Mouse (Mus musculus) lung, embryonic 16.5 days (tissue): ENCODE data around the gene Gins2. TPM values are rescaled to one million over a fixed set of nuclear protein-coding genes. Genes with fewer than 3 reads are reported as not detected.

ENCODE experiments used
- ATAC-seq: fragments of 200-750 bp; cut with Nextera tagmentation; 2 replicates; pipeline ENCODE4 v1.8.0; 2017; ENCODE audit warnings: low read depth, mild to moderate bottlenecking, moderate library complexity
- H3K27ac ChIP-seq: fragments of 300-500 bp; sonication (generic); 2 replicates; pipeline ENCODE4 v1.5.1; 2014; ENCODE audit warnings: mild to moderate bottlenecking, control low read depth, low read length
- H3K27me3 ChIP-seq: fragments of 300-500 bp; sonication (generic); 2 replicates; pipeline ENCODE4 v1.6.1; 2014; ENCODE audit warnings: low read depth, low read length, mixed read lengths; ENCODE audit not compliant: control insufficient read depth, insufficient read depth
- H3K36me3 ChIP-seq: fragments of 300-500 bp; sonication (generic); 2 replicates; pipeline ENCODE4 v1.6.1; 2014; ENCODE audit warnings: low read length; ENCODE audit not compliant: control insufficient read depth, insufficient read depth
- H3K4me1 ChIP-seq: fragments of 300-500 bp; sonication (generic); replicated peaks from 2 replicates; pipeline ENCODE4 v1.6.1; 2014; ENCODE audit warnings: low read length, mixed read lengths; ENCODE audit not compliant: control insufficient read depth, insufficient read depth
- H3K4me2 ChIP-seq: fragments of 300-500 bp; sonication (generic); 2 replicates; pipeline ENCODE4 v1.6.1; 2014; ENCODE audit warnings: low read depth, low read length, control low read depth
- H3K4me3 ChIP-seq: fragments of 300-500 bp; sonication (generic); 2 replicates; pipeline ENCODE4 v1.5.1; 2014; ENCODE audit warnings: mild to moderate bottlenecking, low read length, control low read depth
- H3K9ac ChIP-seq: fragments of 300-500 bp; sonication (generic); 2 replicates; pipeline ENCODE4 v1.6.1; 2014; ENCODE audit warnings: low read length, control low read depth
- H3K9me3 ChIP-seq: fragments of 300-500 bp; sonication (generic); 2 replicates; pipeline ENCODE4 v1.6.1; 2016; ENCODE audit warnings: low read length; ENCODE audit not compliant: control insufficient read depth
- WGBS: fragments of 180-500 bp; shearing (Covaris S2); extraction: QIAGEN DNeasy Blood & Tissue Kit; methylation state at CpG from one replicate; pipeline ENCODE4 v1.1.7; 2014; 5-methylcytosine and 5-hydroxymethylcytosine counted together
- polyA plus RNA-seq: library from polyadenylated mRNA; unstranded; fragments of >200 nt; fragmentation: Nextera tagmentation; extraction: Ambion mirVana; gene quantifications from 2 replicates; pipeline ENCODE4 v1.2.1, GENCODE M21; 2015

Gins2 gene
- polyA plus RNA-seq, 1 experiment from 2014 or later = 99.5 TPM

GRCm38 (mm10) chr8:120572534-120572933 lies 16.6 kb downstream of the Gins2 start:
- H3K9ac ChIP-seq = no peak overlapping the region
- no peak overlapping the region for H3K4me2 ChIP-seq
- H3K4me3 ChIP-seq = no peak overlapping the region
- H3K27me3 ChIP-seq = no peaks in the 10 kb centered on the region
- ATAC-seq = no peak
- H3K4me1 ChIP-seq = peaks cover 20% of the 10 kb centered on the region
- H3K27ac ChIP-seq = no peak overlapping the region
- 75% methylated on average over 21 of the region's 21 CpGs for WGBS
- H3K9me3 ChIP-seq = no peaks in the 10 kb centered on the region
- peaks cover 72% of the 10 kb centered on the region for H3K36me3 ChIP-seq

DNA sequence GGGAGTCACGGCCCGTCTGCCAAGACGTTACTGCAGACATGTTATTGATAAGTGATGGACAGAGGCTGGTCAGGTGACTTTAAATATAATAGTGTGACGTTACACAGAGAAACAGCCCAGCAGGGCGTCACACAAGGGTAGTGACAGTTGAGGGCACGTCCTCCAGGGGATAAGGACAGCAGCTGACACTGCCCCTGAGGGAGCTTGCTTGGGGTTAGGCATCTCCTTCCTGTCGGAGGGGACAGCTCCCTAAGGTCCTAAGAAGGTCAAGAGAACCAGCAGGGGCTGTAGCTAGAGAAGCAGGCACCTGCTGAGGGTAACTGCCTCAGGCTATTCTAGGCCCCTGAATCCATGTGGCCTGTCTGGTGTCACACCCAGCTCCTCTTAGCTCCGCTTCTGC lies 17.5 kb downstream of the Gins2 start:
- Histone ChIP-seq H3K9ac (no peak overlapping the region), H3K4me1 (peaks cover 20% of the 10 kb centered on the region), H3K27ac (no peak overlapping the region), H3K4me3 (no peak overlapping the region), H3K27me3 (no peaks in the 10 kb centered on the region), H3K36me3 (peaks cover 74% of the 10 kb centered on the region), H3K4me2 (no peak overlapping the region), H3K9me3 (no peaks in the 10 kb centered on the region)
- no peak for ATAC-seq
- WGBS = 87% methylated on average over 8 of the region's 8 CpGs

GRCm38 (mm10) chr8:120569939-120570715 lies 19.0 kb downstream of the Gins2 start:
- peaks cover 64% of the 10 kb centered on the region for H3K36me3 ChIP-seq
- no peaks in the 10 kb centered on the region for H3K27me3 ChIP-seq
- ATAC-seq = no peak
- H3K27ac ChIP-seq = no peak overlapping the region
- H3K9me3 ChIP-seq = no peaks in the 10 kb centered on the region
- H3K4me3 ChIP-seq = no peak overlapping the region
- no peak overlapping the region for H3K9ac ChIP-seq
- H3K4me1 ChIP-seq = peaks cover 19% of the 10 kb centered on the region
- WGBS = 47% methylated on average over 13 of the region's 13 CpGs
- H3K4me2 ChIP-seq = no peak overlapping the region

- H3K36me3 ChIP-seq = peaks cover 54% of the 10 kb centered on the region
- no peak overlapping the region for H3K27ac ChIP-seq
- peaks cover 22% of the 10 kb centered on the region for H3K4me1 ChIP-seq
- no peak overlapping the region for H3K4me2 ChIP-seq
- H3K27me3 ChIP-seq = no peaks in the 10 kb centered on the region
- WGBS = 92% methylated on average over 17 of the region's 17 CpGs
- no peak overlapping the region for H3K4me3 ChIP-seq
- H3K9ac ChIP-seq = no peak overlapping the region
- ATAC-seq = no peak
- H3K9me3 ChIP-seq = no peaks in the 10 kb centered on the region
Observed at GRCm38 (mm10) chr8:120569123-120569522, 20.0 kb downstream of the Gins2 start.

GRCm38 (mm10) chr8:120568164-120568798 lies 20.8 kb downstream of the Gins2 start:
- no peak overlapping the region for H3K4me3 ChIP-seq
- 96% methylated on average over 37 of the region's 37 CpGs for WGBS
- no peak overlapping the region for H3K27ac ChIP-seq
- H3K9ac ChIP-seq = no peak overlapping the region
- no peak overlapping the region for H3K4me2 ChIP-seq
- peaks cover 52% of the 10 kb centered on the region for H3K36me3 ChIP-seq
- H3K4me1 ChIP-seq = peaks cover 27% of the 10 kb centered on the region
- H3K9me3 ChIP-seq = no peaks in the 10 kb centered on the region
- H3K27me3 ChIP-seq = no peaks in the 10 kb centered on the region
- ATAC-seq = no peak

- H3K9ac ChIP-seq = no peak overlapping the region
- no peaks in the 10 kb centered on the region for H3K9me3 ChIP-seq
- peaks cover 33% of the 10 kb centered on the region for H3K4me1 ChIP-seq
- no peak overlapping the region for H3K4me3 ChIP-seq
- H3K36me3 ChIP-seq = peaks cover 46% of the 10 kb centered on the region
- H3K27ac ChIP-seq = no peak overlapping the region
- H3K27me3 ChIP-seq = no peaks in the 10 kb centered on the region
- H3K4me2 ChIP-seq = no peak overlapping the region
- ATAC-seq = no peak
- WGBS = 96% methylated on average over 17 of the region's 17 CpGs
Observed at GRCm38 (mm10) chr8:120567731-120568130, 21.4 kb downstream of the Gins2 start.

DNA sequence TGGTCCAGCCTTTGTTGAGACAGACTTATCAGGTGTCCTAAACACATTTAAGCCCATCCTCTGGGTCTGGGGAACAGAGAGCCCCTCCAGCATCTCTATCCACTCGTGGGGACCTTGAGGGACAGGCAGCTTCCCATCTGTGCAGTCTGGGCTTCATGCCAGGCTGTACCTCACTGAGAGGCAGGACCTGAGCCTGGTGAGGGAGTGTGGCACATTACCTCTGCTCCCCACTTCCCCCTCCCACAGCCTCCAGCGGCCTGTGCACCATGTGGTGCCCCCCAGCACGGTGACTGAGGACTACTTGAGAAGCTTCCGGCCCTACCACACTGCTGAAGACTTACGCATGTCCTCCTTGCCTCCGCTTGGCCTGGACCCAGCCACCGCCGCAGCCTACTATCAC lies 22.4 kb downstream of the Gins2 start:
- H3K4me1 ChIP-seq = peaks cover 42% of the 10 kb centered on the region
- H3K9ac ChIP-seq = no peak overlapping the region
- no peak overlapping the region for H3K4me2 ChIP-seq
- peaks cover 43% of the 10 kb centered on the region for H3K36me3 ChIP-seq
- no peaks in the 10 kb centered on the region for H3K9me3 ChIP-seq
- H3K4me3 ChIP-seq = no peak overlapping the region
- no peak overlapping the region for H3K27ac ChIP-seq
- no peaks in the 10 kb centered on the region for H3K27me3 ChIP-seq
- no peak for ATAC-seq
- 80% methylated on average over 8 of the region's 8 CpGs for WGBS

DNA sequence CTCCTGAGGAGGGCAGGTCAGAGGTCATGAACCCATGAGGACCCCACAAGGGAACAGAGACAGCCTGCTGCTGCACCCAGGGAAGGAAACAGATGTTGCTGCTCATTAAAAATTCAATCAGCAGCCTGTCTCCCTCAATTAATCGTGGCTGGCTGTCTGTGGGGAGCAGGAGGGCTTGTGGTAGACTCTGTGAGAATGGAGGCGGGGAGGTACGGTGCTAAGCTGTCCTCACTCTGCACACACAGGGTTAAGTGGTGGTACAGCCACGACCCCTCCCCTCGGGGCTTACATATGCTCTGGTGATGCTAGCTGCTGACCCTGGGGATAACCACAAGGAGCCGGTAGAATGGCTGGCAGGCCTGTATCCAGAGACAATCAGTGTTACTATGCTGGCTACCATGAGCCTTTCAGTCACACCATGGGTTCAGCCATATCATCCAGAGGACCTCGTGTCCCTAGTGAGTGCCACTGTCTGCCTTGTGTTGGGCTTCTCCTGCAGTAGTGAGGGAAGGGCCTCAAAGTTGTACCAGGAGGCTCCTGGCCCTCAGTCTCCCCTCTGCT lies 23.9 kb downstream of the Gins2 start:
- no peak for ATAC-seq
- no peak overlapping the region for H3K9ac ChIP-seq
- H3K36me3 ChIP-seq = peaks cover 36% of the 10 kb centered on the region
- H3K27ac ChIP-seq = no peak overlapping the region
- no peaks in the 10 kb centered on the region for H3K27me3 ChIP-seq
- H3K9me3 ChIP-seq = no peaks in the 10 kb centered on the region
- H3K4me1 ChIP-seq = peaks cover 44% of the 10 kb centered on the region
- H3K4me2 ChIP-seq = no peak overlapping the region
- 34% methylated on average over 7 of the region's 7 CpGs for WGBS
- H3K4me3 ChIP-seq = no peak overlapping the region
